In genomic region chr5:35158346-35159047, GRCm38 (mm10) we compare ENCODE assay signal across 9 mouse cellular contexts. TPM values are rescaled to one million over a fixed set of nuclear protein-coding genes. Genes with fewer than 3 reads are reported as not detected.
A peak's percentile ranks its signal among the peaks of the same experiment; 100 is the strongest.
DNase-seq lines count a peak whose midpoint lies in the region; ATAC-seq and TF ChIP-seq lines count a peak whose summit lies in the region.
"Had no signal": no experiment of that assay in that cellular context is flagged by ENCODE, and none has a peak within 500 bp of the region (broad histone marks: within the 10 kb centered on the region; RNA-seq: fewer than 3 reads in every experiment).

No protein-coding gene starts in this region.

- H3K4me1 ChIP-seq in forebrain, embryonic 15.5 days, result peaks cover 11% of the 10 kb centered on the region
- H3K4me1 ChIP-seq in forebrain, postnatal 0 days (ENCODE audit: insufficient read depth), result no peaks in the 10 kb centered on the region
- H3K4me1 ChIP-seq in lung, embryonic 15.5 days, result peaks cover 24% of the 10 kb centered on the region
- peaks cover 42% of the 10 kb centered on the region for H3K4me1 ChIP-seq in embryonic facial prominence, embryonic 13.5 days
- peaks cover 33% of the 10 kb centered on the region for H3K4me1 ChIP-seq in liver, embryonic 16.5 days (ENCODE audit: control insufficient read depth, low read depth, low read length)

- no peaks in the 10 kb centered on the region for H3K27me3 ChIP-seq in forebrain, embryonic 15.5 days
- no peaks in the 10 kb centered on the region for H3K27me3 ChIP-seq in forebrain, postnatal 0 days (ENCODE audit: insufficient read depth, low read length)
- no peaks in the 10 kb centered on the region for H3K27me3 ChIP-seq in lung, embryonic 15.5 days
- no peaks in the 10 kb centered on the region; the same call in 1 of the 2 replicates for H3K27me3 ChIP-seq in embryonic facial prominence, embryonic 13.5 days
- H3K27me3 ChIP-seq in liver, embryonic 16.5 days (ENCODE audit: control insufficient read depth, insufficient read depth, low read depth, low read length), result no peaks in the 10 kb centered on the region

- H3K9ac ChIP-seq in forebrain, embryonic 15.5 days (replicated peaks), result no peak overlapping the region
- H3K9ac ChIP-seq in forebrain, postnatal 0 days, result no peak overlapping the region
- H3K9ac ChIP-seq in lung, embryonic 15.5 days, result no peak overlapping the region
- no peak overlapping the region for H3K9ac ChIP-seq in embryonic facial prominence, embryonic 13.5 days
- peak overlapping the region; percentile 21 for H3K9ac ChIP-seq in liver, embryonic 16.5 days (ENCODE audit: low read depth, low read length)

- H3K36me3 ChIP-seq in forebrain, embryonic 15.5 days, result no peaks in the 10 kb centered on the region
- no peaks in the 10 kb centered on the region for H3K36me3 ChIP-seq in forebrain, postnatal 0 days (ENCODE audit: insufficient read depth)
- no peaks in the 10 kb centered on the region for H3K36me3 ChIP-seq in lung, embryonic 15.5 days
- no peaks in the 10 kb centered on the region for H3K36me3 ChIP-seq in embryonic facial prominence, embryonic 13.5 days
- H3K36me3 ChIP-seq in liver, embryonic 16.5 days (ENCODE audit: control insufficient read depth, insufficient read depth), result no peaks in the 10 kb centered on the region

- no peak for TF ChIP-seq CTCF in forebrain, postnatal 0 days (IDR thresholded peaks at IDR 0.05; ENCODE audit: low read depth)

- DNase-seq in forebrain, postnatal 0 days, result no peak
- DNase-seq in lung, postnatal 4 days, result no peak
- DNase-seq in layer of hippocampus, postnatal 36 days, result no peak
- DNase-seq in right cerebral cortex, postnatal 10 days (ENCODE audit: low spot score in 2 of 2), result no peak

- peak overlapping the region; percentile 65 for H3K27ac ChIP-seq in forebrain, embryonic 15.5 days (replicated peaks)
- H3K27ac ChIP-seq in forebrain, postnatal 0 days (ENCODE audit: low read depth, low read length), result no peak overlapping the region
- peak overlapping the region; percentile 31; the same call in 1 of the 2 replicates for H3K27ac ChIP-seq in lung, embryonic 15.5 days
- H3K27ac ChIP-seq in embryonic facial prominence, embryonic 13.5 days, result peak overlapping the region; percentile 55; the same call in 1 of the 2 replicates
- H3K27ac ChIP-seq in liver, embryonic 16.5 days (ENCODE audit: low read length), result peak overlapping the region; percentile 8

- no peak overlapping the region for H3K4me2 ChIP-seq in forebrain, embryonic 15.5 days (replicated peaks)
- no peak overlapping the region for H3K4me2 ChIP-seq in forebrain, postnatal 0 days (ENCODE audit: low read depth)
- H3K4me2 ChIP-seq in lung, embryonic 15.5 days, result no peak overlapping the region; the same call in 1 of the 2 replicates
- no peak overlapping the region for H3K4me2 ChIP-seq in embryonic facial prominence, embryonic 13.5 days
- peak overlapping the region; percentile 70 for H3K4me2 ChIP-seq in liver, embryonic 16.5 days (ENCODE audit: low read depth, low read length)

- WGBS in forebrain, embryonic 15.5 days, result 62% methylated on average over 8 of the region's 8 CpGs
- WGBS in forebrain, postnatal 0 days, result 62% methylated on average over 8 of the region's 8 CpGs
- WGBS in lung, embryonic 15.5 days, result 14% methylated on average over 8 of the region's 8 CpGs
- WGBS in embryonic facial prominence, embryonic 13.5 days, result 28% methylated on average over 8 of the region's 8 CpGs
- 40% methylated on average over 8 of the region's 8 CpGs for WGBS in liver, embryonic 16.5 days (ENCODE audit: insufficient replicate concordance)

- H3K9me3 ChIP-seq in forebrain, embryonic 15.5 days, result no peaks in the 10 kb centered on the region
- H3K9me3 ChIP-seq in forebrain, postnatal 0 days (ENCODE audit: low read length), result no peaks in the 10 kb centered on the region
- H3K9me3 ChIP-seq in lung, embryonic 15.5 days, result no peaks in the 10 kb centered on the region
- no peaks in the 10 kb centered on the region for H3K9me3 ChIP-seq in embryonic facial prominence, embryonic 13.5 days
- H3K9me3 ChIP-seq in liver, embryonic 16.5 days (replicated peaks; ENCODE audit: control insufficient read depth, low read length), result no peaks in the 10 kb centered on the region

- no peak overlapping the region for H3K4me3 ChIP-seq in forebrain, embryonic 15.5 days
- H3K4me3 ChIP-seq in forebrain, postnatal 0 days (ENCODE audit: low read depth, low read length), result no peak overlapping the region
- H3K4me3 ChIP-seq in lung, embryonic 15.5 days, result no peak overlapping the region
- no peak overlapping the region for H3K4me3 ChIP-seq in embryonic facial prominence, embryonic 13.5 days
- peak overlapping the region; percentile 64 for H3K4me3 ChIP-seq in liver, embryonic 16.5 days (ENCODE audit: low read depth, low read length)
- H3K4me3 ChIP-seq: myocyte had no signal

- ATAC-seq in forebrain, embryonic 15.5 days (replicated peaks), result 0 out of 2 replicates have a peak, but pooled peaks have one; percentile 32
- ATAC-seq in forebrain, postnatal 0 days, result no peak
- no peak; the same call in 1 of the 2 replicates for ATAC-seq in lung, embryonic 15.5 days (ENCODE audit: borderline replicate concordance, extremely low read depth, low FRiP score, low TSS enrichment)
- ATAC-seq in embryonic facial prominence, embryonic 13.5 days (ENCODE audit: insufficient number of reproducible peaks, insufficient read depth, low FRiP score, low TSS enrichment, low read depth), result no peak
- ATAC-seq in liver, embryonic 16.5 days (ENCODE audit: low read depth), result no peak

RNA-seq across cellular contexts. Expression of gene Lrpap1, which starts 52.9 kb away (rescaled TPM):
- polyA plus RNA-seq in forebrain, embryonic 15.5 days (2015; fragmentation: Nextera tagmentation; extraction: Ambion mirVana), result 146 and 152 TPM in 2 replicates
- total RNA-seq in forebrain, postnatal 0 days (2014; rRNA removed), result 96.6 and 99.3 TPM in 2 replicates
- polyA plus RNA-seq in forebrain, postnatal 0 days (2015; fragmentation: Nextera tagmentation; extraction: Ambion mirVana), result 137 and 150 TPM in 2 replicates
- 130 and 145 TPM in 2 replicates for polyA plus RNA-seq in lung, embryonic 15.5 days (2015; fragmentation: Nextera tagmentation; extraction: Ambion mirVana)
- 109 and 145 TPM in 2 replicates for polyA plus RNA-seq in embryonic facial prominence, embryonic 13.5 days (2015; fragmentation: Nextera tagmentation; extraction: Ambion mirVana)
- polyA plus RNA-seq in liver, embryonic 16.5 days (2015; fragmentation: Nextera tagmentation; extraction: Ambion mirVana), result 90.6 and 92.1 TPM in 2 replicates
- total RNA-seq in layer of hippocampus, postnatal 36 days (2021), result 100 to 1,000 TPM; 150 to 152 TPM
